Mouse (Mus musculus) fat pad, adult 2 months (tissue): ENCODE results near the gene Nova2.

ENCODE experiments used
- DNase-seq: peaks from one replicate; pipeline ENCODE4 v3.0.0-alpha.2; 2011; ENCODE audit warnings: low read depth, low spot score; ENCODE audit errors: extremely low read depth

Gene Nova2

GRCm38 (mm10) chr7:18923711-18924191 lies 1.9 kb upstream of the Nova2 start:
- DNase-seq: no peak

GRCm38 (mm10) chr7:18924321-18924720 lies 1.4 kb upstream of the Nova2 start:
- DNase-seq: no peak

GRCm38 (mm10) chr7:18926041-18926790 lies 528 bp downstream of the Nova2 start:
- DNase-seq: no peak

- no peak for DNase-seq
Observed at GRCm38 (mm10) chr7:18926911-18927310, 1.2 kb downstream of the Nova2 start.

- no peak for DNase-seq
Observed at GRCm38 (mm10) chr7:18927759-18928158, 2.1 kb downstream of the Nova2 start.

GRCm38 (mm10) chr7:18942376-18942775 lies 16.7 kb downstream of the Nova2 start:
- DNase-seq: no peak

GRCm38 (mm10) chr7:18942815-18943214 lies 17.1 kb downstream of the Nova2 start:
- DNase-seq: no peak

- no peak for DNase-seq
Observed at GRCm38 (mm10) chr7:18948151-18948550, 22.5 kb downstream of the Nova2 start.

- no peak for DNase-seq
Observed at GRCm38 (mm10) chr7:18949781-18950522, 24.3 kb downstream of the Nova2 start.

GRCm38 (mm10) chr7:18950523-18951315 lies 25.0 kb downstream of the Nova2 start:
- DNase-seq: no peak

- DNase-seq: no peak
Observed at GRCm38 (mm10) chr7:18951397-18951796, 25.7 kb downstream of the Nova2 start.

- DNase-seq: no peak
Observed at GRCm38 (mm10) chr7:18957569-18958383, 32.1 kb downstream of the Nova2 start.

GRCm38 (mm10) chr7:18958384-18958766 lies 32.7 kb downstream of the Nova2 start:
- no peak for DNase-seq

GRCm38 (mm10) chr7:18959446-18959845 lies 33.8 kb downstream of the Nova2 start:
- DNase-seq: no peak

GRCm38 (mm10) chr7:18962171-18962792 lies 36.6 kb downstream of the Nova2 start:
- no peak for DNase-seq

- DNase-seq: no peak
Observed at GRCm38 (mm10) chr7:18962795-18963194, 37.1 kb downstream of the Nova2 start.

GRCm38 (mm10) chr7:18963294-18963843 lies 37.7 kb downstream of the Nova2 start:
- DNase-seq: no peak

- no peak for DNase-seq
Observed at GRCm38 (mm10) chr7:18965312-18965711, 39.6 kb downstream of the Nova2 start.

- DNase-seq: no peak
Observed at GRCm38 (mm10) chr7:18967603-18968002, 41.9 kb downstream of the Nova2 start.

GRCm38 (mm10) chr7:18970956-18971355 lies 45.3 kb downstream of the Nova2 start:
- DNase-seq: no peak
